Mouse (Mus musculus) small intestine, adult 2 months (tissue): ENCODE results near the gene Dxo. TPM values are rescaled to one million over a fixed set of nuclear protein-coding genes. Genes with fewer than 3 reads are reported as not detected.

Experiments used
- H3K27ac ChIP-seq: fragments of 200-500 bp; 2 replicates; pipeline ENCODE4 v1.5.1; 2012; ENCODE audit warnings: low read depth, low read length, control low read depth, inconsistent platforms; ENCODE audit not compliant: insufficient read depth
- H3K27me3 ChIP-seq: fragments of 200-500 bp; 2 replicates; pipeline ENCODE4 v1.6.1; 2012; ENCODE audit warnings: mild to moderate bottlenecking, moderate library complexity, low read length, inconsistent platforms; ENCODE audit not compliant: control insufficient read depth, insufficient read depth
- H3K36me3 ChIP-seq: fragments of 200-500 bp; 2 replicates; pipeline ENCODE4 v1.6.1; 2012; ENCODE audit warnings: mild to moderate bottlenecking, low read length, control low read depth, inconsistent platforms; ENCODE audit not compliant: control insufficient read depth, insufficient read depth
- H3K4me1 ChIP-seq: fragments of 200-500 bp; 2 replicates; pipeline ENCODE4 v1.6.1; 2012; ENCODE audit warnings: low read length, inconsistent platforms, mixed read lengths; ENCODE audit not compliant: control insufficient read depth, insufficient read depth, insufficient read length
- H3K4me3 ChIP-seq: fragments of 200-500 bp; 2 replicates; pipeline ENCODE4 v1.5.1; 2012; ENCODE audit warnings: low read depth, mild to moderate bottlenecking, control low read depth, inconsistent platforms, low read length, moderate library complexity
- CTCF ChIP-seq: fragments of 200-500 bp; IDR thresholded peaks from 2 replicates; pipeline ENCODE4 v1.5.1; 2012; ENCODE audit warnings: low read depth, mild to moderate bottlenecking, control low read depth, inconsistent platforms, low read length, moderate library complexity, mixed read lengths; ENCODE audit not compliant: insufficient replicate concordance, insufficient read length; ENCODE audit errors: extremely low read depth
- POLR2A ChIP-seq: fragments of 200-500 bp; IDR thresholded peaks from 2 replicates; pipeline ENCODE4 v1.6.1; 2012; ENCODE audit warnings: low read depth, mild to moderate bottlenecking, control low read depth, inconsistent platforms, low read length, moderate library complexity
- WGBS: fragments of 180-500 bp; shearing (Covaris S2); methylation state at CpG from one replicate; pipeline ENCODE4 v1.1.7; 2018; 5-methylcytosine and 5-hydroxymethylcytosine counted together
- polyA plus RNA-seq: library from polyadenylated mRNA; depleted of rRNA; stranded (reverse); fragments of >200 nt; gene quantifications from 2 replicates; pipeline ENCODE4 v1.2.3, GENCODE M21; 2012; rRNA removed

The Dxo gene
- polyA plus RNA-seq, 1 experiment = 51.8 TPM

GRCm38 (mm10) chr17:34885615-34886014 lies 48.8 kb downstream of the Dxo start:
- Histone ChIP-seq H3K27ac (no peak overlapping the region), H3K4me3 (no peak overlapping the region), H3K4me1 (peaks cover 4% of the 10 kb centered on the region; the same call in 1 of the 2 replicates), H3K36me3 (no peaks in the 10 kb centered on the region), H3K27me3 (no peaks in the 10 kb centered on the region)
- 89% methylated on average over 3 of the region's 3 CpGs for WGBS
- TF ChIP-seq CTCF = no peak

DNA sequence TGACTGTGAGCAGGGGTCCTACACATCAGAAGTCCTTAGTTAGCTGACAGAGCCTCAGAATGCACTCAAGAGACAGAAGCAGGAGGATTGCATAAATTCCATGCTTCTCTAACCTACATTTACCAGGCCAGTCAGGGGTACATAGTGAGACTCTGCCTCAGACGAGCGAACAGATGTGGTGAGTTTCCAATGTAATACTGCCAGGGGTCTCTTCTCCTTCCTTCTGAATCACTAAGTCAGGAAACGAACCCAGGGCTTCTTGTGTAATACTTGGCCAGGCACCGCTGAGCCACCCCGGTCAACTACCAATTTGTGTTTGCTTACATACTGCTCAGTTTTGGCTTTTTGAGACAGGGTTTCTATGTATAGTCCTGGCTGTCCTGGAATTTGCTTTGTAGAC lies 51.1 kb downstream of the Dxo start:
- H3K36me3 ChIP-seq = no peaks in the 10 kb centered on the region
- peaks cover 1% of the 10 kb centered on the region; the same call in 1 of the 2 replicates for H3K4me1 ChIP-seq
- 86% methylated on average over 5 of the region's 5 CpGs for WGBS
- H3K4me3 ChIP-seq = no peak overlapping the region
- no peaks in the 10 kb centered on the region for H3K27me3 ChIP-seq
- H3K27ac ChIP-seq = no peak overlapping the region
- TF ChIP-seq CTCF (no peak), POLR2A (no peak)

Other genes with a start within 250 kb of the Dxo start
- 3.5 and 8.1 TPM in 2 replicates for gene Gpsm3, start 247.2 kb upstream of the Dxo start, polyA plus RNA-seq
- 16.1 and 32.2 TPM in 2 replicates for gene Pbx2, start 245.8 kb upstream of the Dxo start, polyA plus RNA-seq
- gene Ager, start 239.2 kb upstream of the Dxo start, polyA plus RNA-seq = 0.90 and 1.7 TPM in 2 replicates
- 66.7 and 147 TPM in 2 replicates for gene Rnf5, start 233.3 kb upstream of the Dxo start, polyA plus RNA-seq
- gene Agpat1, start 232.8 kb upstream of the Dxo start, polyA plus RNA-seq = 210 and 330 TPM in 2 replicates
- 1.8 and 2.3 TPM in 2 replicates for gene Egfl8, start 221.0 kb upstream of the Dxo start, polyA plus RNA-seq
- 17.3 and 22.0 TPM in 2 replicates for gene Ppt2, start 208.5 kb upstream of the Dxo start, polyA plus RNA-seq
- 5.5 and 8.0 TPM in 2 replicates for gene Prrt1, start 207.5 kb upstream of the Dxo start, polyA plus RNA-seq
- gene Fkbpl, start 192.3 kb upstream of the Dxo start, polyA plus RNA-seq = 2.5 and 9.3 TPM in 2 replicates
- gene Atf6b, start 189.9 kb upstream of the Dxo start, polyA plus RNA-seq = 26.6 and 48.0 TPM in 2 replicates
- gene Tnxb, start 166.5 kb upstream of the Dxo start, polyA plus RNA-seq = 12.1 and 12.5 TPM in 2 replicates
- 16.8 and 17.2 TPM in 2 replicates for gene C4b, start 93.1 kb upstream of the Dxo start, polyA plus RNA-seq
- 0.18 and 0.67 TPM in 2 replicates for gene Cyp21a1, start 32.5 kb upstream of the Dxo start, polyA plus RNA-seq
- gene Stk19, start 74 bp upstream of the Dxo start, polyA plus RNA-seq = 28.6 and 56.3 TPM in 2 replicates
- gene Skiv2l, start 13.2 kb downstream of the Dxo start, polyA plus RNA-seq = 48.1 and 79.3 TPM in 2 replicates
- gene Nelfe, start 13.4 kb downstream of the Dxo start, polyA plus RNA-seq = 7.8 and 18.3 TPM in 2 replicates
- 22.4 and 71.5 TPM in 2 replicates for gene Cfb, start 25.5 kb downstream of the Dxo start, polyA plus RNA-seq
- gene Zbtb12, start 42.5 kb downstream of the Dxo start, polyA plus RNA-seq = 2.9 and 6.8 TPM in 2 replicates
- gene Gm20547, start 45.0 kb downstream of the Dxo start, polyA plus RNA-seq = not detected in 2 replicates
- gene C2, start 61.2 kb downstream of the Dxo start, polyA plus RNA-seq = 4.3 and 10.6 TPM in 2 replicates
- 101 and 242 TPM in 2 replicates for gene Ehmt2, start 61.5 kb downstream of the Dxo start, polyA plus RNA-seq
- gene Slc44a4, start 77.4 kb downstream of the Dxo start, polyA plus RNA-seq = 64.8 and 101 TPM in 2 replicates
- gene Neu1, start 94.2 kb downstream of the Dxo start, polyA plus RNA-seq = 21.2 and 68.8 TPM in 2 replicates
- gene Hspa1b, start 122.2 kb downstream of the Dxo start, polyA plus RNA-seq = 17.1 and 19.8 TPM in 2 replicates
- not detected in 2 replicates for gene Gm20481, start 132.9 kb downstream of the Dxo start, polyA plus RNA-seq
- 8.9 and 9.3 TPM in 2 replicates for gene Hspa1a, start 135.1 kb downstream of the Dxo start, polyA plus RNA-seq
- gene Hspa1l, start 135.7 kb downstream of the Dxo start, polyA plus RNA-seq = 0.06 and 0.14 TPM in 2 replicates
- gene Lsm2, start 144.8 kb downstream of the Dxo start, polyA plus RNA-seq = 51.7 and 82.1 TPM in 2 replicates
- gene Vars, start 164.0 kb downstream of the Dxo start, polyA plus RNA-seq = 123 and 182 TPM in 2 replicates
- gene Vwa7, start 179.6 kb downstream of the Dxo start, polyA plus RNA-seq = 0.82 and 1.2 TPM in 2 replicates
- 0.87 and 1.0 TPM in 2 replicates for gene Sapcd1, start 191.0 kb downstream of the Dxo start, polyA plus RNA-seq
- 2.2 and 2.3 TPM in 2 replicates for gene Msh5, start 209.7 kb downstream of the Dxo start, polyA plus RNA-seq
- 134 and 219 TPM in 2 replicates for gene Clic1, start 212.9 kb downstream of the Dxo start, polyA plus RNA-seq
- gene Ddah2, start 222.0 kb downstream of the Dxo start, polyA plus RNA-seq = 8.5 and 14.5 TPM in 2 replicates
- gene Ly6g6c, start 228.4 kb downstream of the Dxo start, polyA plus RNA-seq = 9.3 and 9.9 TPM in 2 replicates
- 0.28 and 0.39 TPM in 2 replicates for gene Mpig6b, start 229.2 kb downstream of the Dxo start, polyA plus RNA-seq
- gene Ly6g6e, start 239.9 kb downstream of the Dxo start, polyA plus RNA-seq = 1.3 and 19.4 TPM in 2 replicates
- gene Ly6g6d, start 241.0 kb downstream of the Dxo start, polyA plus RNA-seq = 7.2 and 10.7 TPM in 2 replicates
- gene Ly6g6f, start 248.6 kb downstream of the Dxo start, polyA plus RNA-seq = 1.2 and 3.8 TPM in 2 replicates